Mouse (Mus musculus) cerebellum, adult 2 months (tissue): ENCODE measurements at regions not wholly inside any gene's neighbourhood (a gene's known extent, or its start where the extent isn't known, plus 50 kb on each side); places are given as distances from the start of the nearest gene placed in this dataset.

Experiments used
- CTCF ChIP-seq: fragments of 200-500 bp; IDR thresholded peaks from 2 replicates; pipeline ENCODE4 v1.5.1; 2011; ENCODE audit warnings: low read depth, mild to moderate bottlenecking, control low read depth, low read length, moderate library complexity, borderline replicate concordance; ENCODE audit not compliant: insufficient read depth
- POLR2A ChIP-seq: fragments of 200-500 bp; IDR thresholded peaks from 2 replicates; pipeline ENCODE4 v1.6.1; 2011; ENCODE audit warnings: low read length, control low read depth, borderline replicate concordance; ENCODE audit not compliant: insufficient read depth

GRCm38 (mm10) chr7:71469951-71470350 lies 118.7 kb upstream of the Gm10295 start:
- no peak for TF ChIP-seq POLR2A
- TF ChIP-seq CTCF, result no peak
